In the genomic region with DNA sequence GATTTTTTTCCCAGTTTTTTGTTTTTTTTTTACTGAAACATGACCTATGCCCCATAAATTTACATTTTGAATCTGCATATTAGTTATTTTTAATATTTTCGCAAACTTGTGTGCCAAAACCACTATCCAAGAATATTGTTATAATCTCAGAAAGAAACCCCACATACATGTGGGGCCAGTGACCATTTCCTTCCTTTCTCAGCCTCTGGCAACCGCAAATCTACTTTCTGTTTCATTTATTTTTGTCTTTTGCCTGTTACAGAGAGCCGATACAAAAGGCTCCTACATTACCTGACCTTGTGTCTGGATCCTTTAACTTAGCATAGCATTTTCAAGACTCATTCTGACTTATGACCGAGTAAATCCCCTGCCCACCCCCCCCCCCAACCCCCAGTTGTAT, we compare ENCODE assay signal across 24 mouse cellular contexts.
DNase-seq lines count a peak whose midpoint lies in the region; ATAC-seq and TF ChIP-seq lines count a peak whose summit lies in the region.
"Had no signal": no experiment of that assay in that cellular context is flagged by ENCODE, and none has a peak within 500 bp of the region (broad histone marks: within the 10 kb centered on the region; RNA-seq: fewer than 3 reads in every experiment).

No protein-coding gene starts in this region.

- no peaks in the 10 kb centered on the region for H3K27me3 ChIP-seq in midbrain, embryonic 11.5 days (ENCODE audit: control insufficient read depth, insufficient read depth, low read length)
- no peaks in the 10 kb centered on the region for H3K27me3 ChIP-seq in midbrain, embryonic 10.5 days (ENCODE audit: low read depth, poor library complexity, severe bottlenecking)
- H3K27me3 ChIP-seq in liver, postnatal 0 days (ENCODE audit: insufficient read depth, low read length), result no peaks in the 10 kb centered on the region
- H3K27me3 ChIP-seq: embryonic facial prominence, embryonic 12.5 days; forebrain, embryonic 13.5 days; hindbrain, embryonic 12.5 days; limb, embryonic 13.5 days; neural tube, embryonic 15.5 days had no signal

- H3K9me3 ChIP-seq in midbrain, embryonic 11.5 days (ENCODE audit: control insufficient read depth, low read length), result no peaks in the 10 kb centered on the region
- H3K9me3 ChIP-seq in midbrain, embryonic 10.5 days (replicated peaks), result no peaks in the 10 kb centered on the region
- no peaks in the 10 kb centered on the region for H3K9me3 ChIP-seq in liver, postnatal 0 days (ENCODE audit: low read length)
- H3K9me3 ChIP-seq: embryonic facial prominence, embryonic 12.5 days; forebrain, embryonic 13.5 days; hindbrain, embryonic 12.5 days; limb, embryonic 13.5 days; neural tube, embryonic 15.5 days had no signal

- H3K4me2 ChIP-seq in midbrain, embryonic 11.5 days, result no peak overlapping the region
- H3K4me2 ChIP-seq in liver, postnatal 0 days (ENCODE audit: low read depth, low read length), result peak overlapping the region; percentile 45
- H3K4me2 ChIP-seq: embryonic facial prominence, embryonic 12.5 days; forebrain, embryonic 13.5 days; hindbrain, embryonic 12.5 days; limb, embryonic 13.5 days; lung, embryonic 14.5 days; neural tube, embryonic 15.5 days had no signal

- no peak overlapping the region for H3K27ac ChIP-seq in midbrain, embryonic 11.5 days (ENCODE audit: low read depth, low read length)
- no peak overlapping the region for H3K27ac ChIP-seq in midbrain, embryonic 10.5 days (replicated peaks)
- peak overlapping the region; percentile 18; the same call in 1 of the 2 replicates for H3K27ac ChIP-seq in liver, postnatal 0 days (ENCODE audit: low read depth)
- H3K27ac ChIP-seq: embryonic facial prominence, embryonic 12.5 days; forebrain, embryonic 13.5 days; hindbrain, embryonic 12.5 days; limb, embryonic 13.5 days; neural tube, embryonic 15.5 days had no signal

- intact Hi-C loops in left cerebral cortex, postnatal 36 days (cut with DNase I), result loop anchor here (10.0 kb wide), 1 partner anchor 565 kb away; no protein-coding TSS in a partner anchor

- no peaks in the 10 kb centered on the region for H3K4me1 ChIP-seq in midbrain, embryonic 11.5 days (ENCODE audit: control insufficient read depth, insufficient read depth, low read length)
- peaks cover 3% of the 10 kb centered on the region; the same call in 1 of the 2 replicates for H3K4me1 ChIP-seq in midbrain, embryonic 10.5 days
- H3K4me1 ChIP-seq in liver, postnatal 0 days (ENCODE audit: insufficient read depth), result peaks cover 3% of the 10 kb centered on the region; the same call in 1 of the 2 replicates
- H3K4me1 ChIP-seq: embryonic facial prominence, embryonic 12.5 days; hindbrain, embryonic 12.5 days; neural tube, embryonic 15.5 days had no signal

- 0 out of 2 replicates have a peak, but pooled peaks have one; percentile 15 for TF ChIP-seq EP300 in liver, postnatal 0 days (IDR thresholded peaks at IDR 0.05; ENCODE audit: low read depth)

- WGBS in midbrain, embryonic 11.5 days, result 86% methylated on average over 4 of the region's 4 CpGs
- WGBS in midbrain, embryonic 10.5 days, result 88% methylated on average over 4 of the region's 4 CpGs
- 36% methylated on average over 4 of the region's 4 CpGs for WGBS in liver, postnatal 0 days (ENCODE audit: insufficient replicate concordance)

- DNase-seq in midbrain, embryonic 11.5 days (ENCODE audit: low spot score, missing footprints), result peak; percentile 19
- no peak for DNase-seq in midbrain, embryonic 10.5 days (ENCODE audit: low spot score)
- peak; percentile 60 for DNase-seq in T-cell, adult 2 months (ENCODE audit: low spot score)
- no peak for DNase-seq in liver, postnatal 0 days
- no peak for DNase-seq in kidney, postnatal 36 days
- no peak for DNase-seq in kidney, adult 18-20 months
- DNase-seq in left cerebral cortex, postnatal 36 days (ENCODE audit: low spot score in 2 of 2), result no peak
- DNase-seq: adrenal gland, adult 8-10 months; cerebellum, adult 8-10 months; gastrocnemius, postnatal 25 days; kidney, adult 9 months; lung, embryonic 14.5 days; lung, postnatal 36 days; midbrain, embryonic 14.5 days; retina, postnatal 1 day; right cerebral cortex, postnatal 4 days; thymus, postnatal 36 days had no signal

- no peak for ATAC-seq in midbrain, embryonic 11.5 days (ENCODE audit: low FRiP score)
- no peak for ATAC-seq in liver, postnatal 0 days
- ATAC-seq in neutrophil, adult 5-6 weeks (ENCODE audit: extremely low read depth, insufficient number of reproducible peaks, low FRiP score, poor library complexity, severe bottlenecking), result peak; percentile 60; the same call in 1 of the 2 replicates
- ATAC-seq: forebrain, embryonic 13.5 days had no signal

- H3K4me3 ChIP-seq in midbrain, embryonic 11.5 days (ENCODE audit: low read depth, low read length), result no peak overlapping the region
- no peak overlapping the region for H3K4me3 ChIP-seq in midbrain, embryonic 10.5 days
- H3K4me3 ChIP-seq in liver, postnatal 0 days (ENCODE audit: low read depth, low read length), result peak overlapping the region; percentile 24; the same call in 1 of the 2 replicates
- H3K4me3 ChIP-seq: embryonic facial prominence, embryonic 12.5 days; erythroblast, embryonic 14.5 days; forebrain, embryonic 13.5 days; hindbrain, embryonic 12.5 days; limb, embryonic 13.5 days; neural tube, embryonic 15.5 days had no signal

- no peaks in the 10 kb centered on the region for H3K36me3 ChIP-seq in midbrain, embryonic 11.5 days (ENCODE audit: control insufficient read depth, insufficient read depth, low read length)
- no peaks in the 10 kb centered on the region for H3K36me3 ChIP-seq in midbrain, embryonic 10.5 days
- no peaks in the 10 kb centered on the region for H3K36me3 ChIP-seq in liver, postnatal 0 days (replicated peaks; ENCODE audit: insufficient read depth, low read length)
- H3K36me3 ChIP-seq: embryonic facial prominence, embryonic 12.5 days; hindbrain, embryonic 12.5 days; limb, embryonic 13.5 days; neural tube, embryonic 15.5 days had no signal

- TF ChIP-seq CTCF in liver, postnatal 0 days (IDR thresholded peaks at IDR 0.05; ENCODE audit: low read depth), result no peak

- no peak overlapping the region for H3K9ac ChIP-seq in midbrain, embryonic 11.5 days (ENCODE audit: low read length)
- no peak overlapping the region for H3K9ac ChIP-seq in liver, postnatal 0 days (replicated peaks)
- H3K9ac ChIP-seq: embryonic facial prominence, embryonic 12.5 days; forebrain, embryonic 13.5 days; hindbrain, embryonic 12.5 days; limb, embryonic 13.5 days; lung, embryonic 14.5 days; neural tube, embryonic 15.5 days had no signal

Comparison
In these comparisons a context has a peak if more than half of its experiments do, and no peak if none do; other contexts are left out.
1. DNase-seq: peak in midbrain, embryonic 11.5 days (single experiment) and T-cell, adult 2 months (single experiment); none in midbrain, embryonic 10.5 days (single experiment), liver, postnatal 0 days (single experiment), kidney, postnatal 36 days (0 of 2), kidney, adult 18-20 months (single experiment) and left cerebral cortex, postnatal 36 days (0 of 2).